Mouse (Mus musculus) c-Kit-positive CD71-positive TER-119-positive erythroid progenitor cells, embryonic 14.5 days (primary cell): ENCODE results near the gene Tcstv3.
"Not testable (repeated sequence)": the region's sequence is repeated elsewhere in the genome, so short reads cannot be mapped to it uniquely, and the experiment has no call there.

Source experiments
- DNase-seq: peaks from one replicate; pipeline ENCODE4 v3.0.0-alpha.2; 2013; ENCODE audit warnings: low spot score

The Tcstv3 gene

DNA sequence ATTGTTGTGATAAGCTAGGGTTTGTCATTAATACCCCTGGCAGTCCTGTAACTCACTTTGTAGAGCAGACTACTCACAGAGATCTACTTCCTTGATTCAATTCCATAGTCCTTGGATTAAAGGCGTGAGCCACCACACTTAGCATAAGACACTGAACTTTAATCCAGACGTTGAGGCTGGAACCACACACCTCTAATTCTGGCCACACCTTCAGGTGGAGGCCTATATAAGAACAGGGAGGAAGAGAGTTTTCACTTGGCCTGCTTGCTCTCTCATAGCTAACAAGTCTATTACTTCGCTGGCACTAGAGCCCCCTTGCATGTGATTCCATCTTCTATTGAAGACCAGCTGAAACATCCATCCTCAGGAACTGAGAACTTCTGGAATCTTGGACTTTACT is at the start of gene Tcstv3:
Gene Tcstv3, plus strand, starts transcription at position 301 of the 400 bp plus-strand sequence.
- not testable (repeated sequence) for DNase-seq

- DNase-seq: not testable (repeated sequence)
These were observed 38.8 kb upstream of the Tcstv3 start for GRCm38 (mm10) chr13:120277837-120278236.

- no peak for DNase-seq
These were observed 37.9 kb upstream of the Tcstv3 start for GRCm38 (mm10) chr13:120278784-120279183.

- no peak for DNase-seq
These were observed 17.3 kb upstream of the Tcstv3 start for GRCm38 (mm10) chr13:120299324-120299894.

DNA sequence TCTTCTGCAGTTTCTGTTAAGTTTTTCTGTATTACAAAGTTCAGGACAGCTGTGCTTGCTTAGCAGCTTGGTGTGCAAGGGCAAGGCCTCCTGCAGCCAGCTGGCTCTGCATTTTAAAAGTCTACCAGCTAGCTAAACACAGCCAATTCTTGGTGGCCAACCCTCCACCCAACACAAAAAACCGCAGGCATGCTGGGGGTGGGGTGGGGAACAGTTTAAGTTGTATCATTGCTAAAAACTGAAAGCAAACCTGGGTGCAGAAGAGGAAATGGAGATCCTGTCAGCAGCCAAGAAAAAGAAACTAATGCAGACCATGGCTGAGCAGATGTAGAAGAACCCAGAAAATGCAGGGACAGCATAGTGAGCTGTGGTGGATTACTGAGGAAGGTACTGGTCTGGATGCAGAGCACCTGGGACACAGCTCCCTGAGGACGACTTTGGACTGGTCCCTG is 16.7 kb upstream of the Tcstv3 start, which contains the start of gene BC147527:
Gene BC147527, plus strand, starts transcription at position 402 of the 452 bp plus-strand sequence.
- DNase-seq: no peak

DNA sequence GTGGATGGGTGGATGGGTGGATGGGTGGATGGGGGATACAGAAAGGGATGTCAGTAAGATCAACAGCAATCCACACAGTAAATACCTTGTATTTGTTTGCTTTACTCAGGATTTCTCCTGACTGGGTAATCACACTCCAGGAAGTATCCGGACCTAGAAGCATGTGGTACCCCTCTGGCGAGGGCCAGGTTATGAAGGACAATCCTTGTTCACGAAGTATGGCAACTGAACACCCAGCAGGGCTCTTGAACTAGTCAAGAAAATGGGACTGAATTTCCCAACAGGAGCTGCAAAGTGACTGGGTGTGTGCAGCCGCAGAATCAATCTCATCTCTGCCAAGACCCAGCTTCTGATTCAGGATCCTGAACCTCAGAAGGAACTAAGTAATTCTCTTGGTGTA is 15.8 kb upstream of the Tcstv3 start:
- DNase-seq: no peak

DNA sequence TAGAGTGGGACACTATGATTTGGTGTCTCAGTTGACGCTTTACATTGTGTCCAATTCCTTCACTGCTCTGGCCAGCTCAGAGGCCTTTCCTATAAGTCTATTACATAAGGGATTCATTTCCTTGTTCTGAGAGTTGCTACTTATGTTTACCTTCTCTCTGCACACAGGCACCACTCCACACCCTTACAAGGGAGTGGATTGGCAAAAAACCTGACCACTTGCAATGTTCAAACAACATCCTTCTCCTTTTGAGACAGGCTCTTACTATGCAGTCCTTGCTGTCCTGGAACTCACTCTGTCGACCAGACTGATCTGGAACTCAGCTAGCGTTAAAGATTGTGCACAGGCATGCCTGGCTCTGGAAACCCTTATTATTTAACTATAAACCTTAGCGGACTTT is 5.9 kb upstream of the Tcstv3 start:
- no peak for DNase-seq

- no peak for DNase-seq
These were observed 3.1 kb upstream of the Tcstv3 start for GRCm38 (mm10) chr13:120313584-120313983.

DNA sequence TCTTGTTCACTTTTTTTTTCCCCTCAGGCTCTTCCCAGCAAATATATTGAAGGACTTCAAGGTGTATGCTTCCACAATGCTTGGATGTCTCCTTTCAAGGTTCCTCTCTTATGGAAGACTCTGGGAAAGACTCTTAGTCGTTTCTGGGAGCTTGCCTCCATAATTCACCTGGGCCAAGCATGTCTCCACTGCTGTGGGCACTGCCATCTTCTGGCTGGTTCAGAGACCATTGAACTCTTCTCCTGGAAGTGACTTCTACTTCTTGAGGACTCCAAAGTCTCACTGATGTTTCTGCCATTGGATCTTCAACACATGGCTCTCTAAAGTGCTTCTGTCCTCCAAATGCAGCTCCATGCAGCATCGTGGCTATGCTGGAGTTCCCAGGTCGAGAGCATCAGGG is 3.5 kb downstream of the Tcstv3 start:
- DNase-seq: no peak

GRCm38 (mm10) chr13:120320721-120321120 is 4.0 kb downstream of the Tcstv3 start:
- no peak for DNase-seq
